Mouse (Mus musculus): Measurements from ENCODE around the gene Nit2. TPM values are rescaled to one million over a fixed set of nuclear protein-coding genes. Genes with fewer than 3 reads are reported as not detected.

The Nit2 gene
- total RNA-seq, 1 experiment: 62.0 TPM

DNA sequence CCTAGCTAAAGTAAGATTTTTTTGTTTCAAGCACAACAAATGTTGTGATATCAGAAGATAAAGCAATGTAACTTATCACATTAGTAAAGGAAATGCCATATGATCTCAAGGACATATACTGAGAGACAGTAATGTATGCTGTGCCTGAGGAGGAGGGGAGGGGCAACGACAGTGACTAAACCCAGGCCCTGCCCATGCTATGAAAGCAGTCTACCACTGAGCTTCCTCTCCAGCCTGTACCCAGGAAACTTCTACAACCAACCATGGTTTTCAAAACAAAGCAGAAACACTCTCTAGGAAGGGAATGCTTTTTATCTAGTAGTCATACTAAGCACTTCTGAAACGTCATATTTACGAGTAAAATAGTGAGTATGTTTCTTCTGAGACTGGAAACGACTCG lies 4.3 kb downstream of the Nit2 start:
- peaks cover 28% of the 10 kb centered on the region for H3K36me3 ChIP-seq (ENCODE audit: control insufficient read depth, insufficient read depth, low read length, poor library complexity, severe bottlenecking)
- in situ Hi-C loops (cut with MboI; ENCODE audit: low sequenced_read_pairs in 2 of 2, unreplicated experiment in 2 of 2): no loop called here
- no peak for TF ChIP-seq ZNF384 (IDR thresholded peaks at IDR 0.05; ENCODE audit: low read depth, low read length)
- TF ChIP-seq MAFK (IDR thresholded peaks at IDR 0.05; ENCODE audit: insufficient read depth, low read depth, low read length): no peak
- no peak for TF ChIP-seq HCFC1 (IDR thresholded peaks at IDR 0.05; ENCODE audit: borderline replicate concordance, insufficient read depth, low read length)
- TF ChIP-seq CHD2 (IDR thresholded peaks at IDR 0.05; ENCODE audit: low read depth, low read length): no peak
- no peak for TF ChIP-seq ZC3H11A (IDR thresholded peaks at IDR 0.05; ENCODE audit: borderline replicate concordance, low read depth, low read length)
- no peak overlapping the region for H3K4me3 ChIP-seq (ENCODE audit: insufficient read depth in 1 of 2, low read depth in 1 of 2, low read length in 2 of 2, poor library complexity in 1 of 2, severe bottlenecking in 1 of 2)
- peaks cover 2% of the 10 kb centered on the region in 2 experiments; a peak in 1 of 4 replicates for H3K4me1 ChIP-seq (ENCODE audit: control insufficient read depth in 2 of 2, insufficient read depth in 2 of 2, low read length in 2 of 2, poor library complexity in 1 of 2)
- H3K27ac ChIP-seq (ENCODE audit: insufficient read depth, low read depth, low read length, poor library complexity, severe bottlenecking): no peak overlapping the region
- DNase-seq (ENCODE audit: low read depth, low spot score): no peak
- no peak overlapping the region for H3K9ac ChIP-seq (ENCODE audit: insufficient read depth, low read depth, low read length, poor library complexity, severe bottlenecking)
- H3K9me3 ChIP-seq (ENCODE audit: control insufficient read depth, insufficient read depth, low read depth, low read length): no peaks in the 10 kb centered on the region

DNA sequence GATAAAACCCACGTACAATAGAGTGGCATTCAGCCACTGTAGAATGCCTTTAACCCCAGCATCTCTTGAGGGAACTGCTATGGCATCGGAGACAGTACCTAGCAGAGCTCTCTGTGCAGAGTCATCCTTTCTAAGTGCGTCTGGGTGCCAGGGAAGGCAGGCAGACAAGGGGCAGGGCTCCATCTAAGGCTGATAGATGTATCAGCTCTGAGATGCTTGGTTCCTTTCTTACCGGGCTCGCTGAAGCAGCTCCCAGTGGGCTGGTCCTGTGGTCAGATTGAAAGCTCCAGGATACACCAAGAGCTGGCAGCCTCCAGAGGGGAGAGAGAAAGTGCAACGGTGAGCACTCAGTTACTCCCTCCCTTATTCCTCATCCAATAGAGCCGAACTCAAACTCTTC lies 7.3 kb downstream of the Nit2 start:
- in situ Hi-C loops (cut with MboI; ENCODE audit: low sequenced_read_pairs in 2 of 2, unreplicated experiment in 2 of 2): no loop called here
- Histone ChIP-seq H3K9me3 (ENCODE audit: control insufficient read depth, insufficient read depth, low read depth, low read length) (no peaks in the 10 kb centered on the region), H3K27ac (ENCODE audit: insufficient read depth, low read depth, low read length, poor library complexity, severe bottlenecking) (no peak overlapping the region), H3K36me3 (ENCODE audit: control insufficient read depth, insufficient read depth, low read length, poor library complexity, severe bottlenecking) (peaks cover 27% of the 10 kb centered on the region), H3K4me1 (ENCODE audit: control insufficient read depth in 2 of 2, insufficient read depth in 2 of 2, low read length in 2 of 2, poor library complexity in 1 of 2) (no peaks in the 10 kb centered on the region), H3K4me3 (ENCODE audit: insufficient read depth in 1 of 2, low read depth in 1 of 2, low read length in 2 of 2, poor library complexity in 1 of 2, severe bottlenecking in 1 of 2) (no peak overlapping the region), H3K9ac (ENCODE audit: insufficient read depth, low read depth, low read length, poor library complexity, severe bottlenecking) (no peak overlapping the region)
- DNase-seq (ENCODE audit: low read depth, low spot score): no peak
- TF ChIP-seq HCFC1 (IDR thresholded peaks at IDR 0.05; ENCODE audit: borderline replicate concordance, insufficient read depth, low read length): no peak
- TF ChIP-seq ZNF384 (IDR thresholded peaks at IDR 0.05; ENCODE audit: low read depth, low read length): no peak
- TF ChIP-seq ZC3H11A (IDR thresholded peaks at IDR 0.05; ENCODE audit: borderline replicate concordance, low read depth, low read length): no peak
- TF ChIP-seq MAFK (IDR thresholded peaks at IDR 0.05; ENCODE audit: insufficient read depth, low read depth, low read length): no peak
- no peak for TF ChIP-seq CHD2 (IDR thresholded peaks at IDR 0.05; ENCODE audit: low read depth, low read length)

DNA sequence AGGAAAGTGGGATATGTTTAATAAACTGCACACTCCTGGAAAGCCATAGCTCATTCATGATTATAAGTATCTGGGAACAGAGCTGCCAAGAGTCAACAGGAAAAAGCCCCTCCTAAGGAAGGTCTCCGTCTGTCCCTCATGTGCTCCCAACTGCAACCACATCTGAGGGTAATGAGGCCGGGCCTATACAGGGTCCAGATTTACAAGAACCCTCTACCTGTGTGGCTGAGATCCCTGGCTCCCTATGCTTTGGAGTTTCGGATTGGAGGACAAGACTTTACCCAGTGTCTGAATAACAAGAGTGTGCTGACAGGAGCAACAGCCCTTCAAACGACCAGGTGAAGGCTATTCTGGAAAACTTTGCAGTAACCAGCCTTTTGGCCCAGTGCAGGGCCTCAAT lies 9.4 kb downstream of the Nit2 start:
- Histone ChIP-seq H3K36me3 (ENCODE audit: control insufficient read depth, insufficient read depth, low read length, poor library complexity, severe bottlenecking) (peaks cover 26% of the 10 kb centered on the region), H3K4me1 (ENCODE audit: control insufficient read depth in 2 of 2, insufficient read depth in 2 of 2, low read length in 2 of 2, poor library complexity in 1 of 2) (no peaks in the 10 kb centered on the region), H3K9me3 (ENCODE audit: control insufficient read depth, insufficient read depth, low read depth, low read length) (no peaks in the 10 kb centered on the region), H3K4me3 (ENCODE audit: insufficient read depth in 1 of 2, low read depth in 1 of 2, low read length in 2 of 2, poor library complexity in 1 of 2, severe bottlenecking in 1 of 2) (no peak overlapping the region), H3K9ac (ENCODE audit: insufficient read depth, low read depth, low read length, poor library complexity, severe bottlenecking) (no peak overlapping the region), H3K27ac (ENCODE audit: insufficient read depth, low read depth, low read length, poor library complexity, severe bottlenecking) (no peak overlapping the region)
- no peak for DNase-seq (ENCODE audit: low read depth, low spot score)
- TF ChIP-seq HCFC1 (IDR thresholded peaks at IDR 0.05; ENCODE audit: borderline replicate concordance, insufficient read depth, low read length) (no peak), ZC3H11A (IDR thresholded peaks at IDR 0.05; ENCODE audit: borderline replicate concordance, low read depth, low read length) (no peak), MAFK (IDR thresholded peaks at IDR 0.05; ENCODE audit: insufficient read depth, low read depth, low read length) (no peak), CHD2 (IDR thresholded peaks at IDR 0.05; ENCODE audit: low read depth, low read length) (no peak), ZNF384 (IDR thresholded peaks at IDR 0.05; ENCODE audit: low read depth, low read length) (no peak)
- in situ Hi-C loops (cut with MboI; ENCODE audit: low sequenced_read_pairs in 2 of 2, unreplicated experiment in 2 of 2): no loop called here

DNA sequence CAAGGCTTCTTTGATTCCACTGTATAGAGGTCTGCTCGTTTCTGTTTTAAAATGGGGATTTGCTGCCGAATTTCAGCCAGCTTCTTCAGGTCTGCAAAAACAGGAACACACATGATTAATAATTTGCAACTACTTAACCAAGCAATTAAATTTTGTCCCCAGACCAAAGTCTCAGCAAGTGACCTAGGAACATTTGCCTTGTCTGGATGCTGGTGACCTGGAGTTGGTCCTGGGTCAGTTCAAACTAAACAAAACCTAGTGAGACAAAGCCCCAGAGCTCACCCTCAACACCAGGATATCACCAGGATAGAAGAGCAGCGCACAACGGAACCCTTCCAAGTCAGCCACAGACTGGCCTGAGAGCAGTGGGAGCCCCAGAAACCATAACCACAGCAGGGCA lies 10.1 kb downstream of the Nit2 start:
- Histone ChIP-seq H3K4me3 (ENCODE audit: insufficient read depth in 1 of 2, low read depth in 1 of 2, low read length in 2 of 2, poor library complexity in 1 of 2, severe bottlenecking in 1 of 2) (no peak overlapping the region), H3K9ac (ENCODE audit: insufficient read depth, low read depth, low read length, poor library complexity, severe bottlenecking) (no peak overlapping the region), H3K9me3 (ENCODE audit: control insufficient read depth, insufficient read depth, low read depth, low read length) (no peaks in the 10 kb centered on the region), H3K36me3 (ENCODE audit: control insufficient read depth, insufficient read depth, low read length, poor library complexity, severe bottlenecking) (peaks cover 28% of the 10 kb centered on the region), H3K27ac (ENCODE audit: insufficient read depth, low read depth, low read length, poor library complexity, severe bottlenecking) (no peak overlapping the region), H3K4me1 (ENCODE audit: control insufficient read depth in 2 of 2, insufficient read depth in 2 of 2, low read length in 2 of 2, poor library complexity in 1 of 2) (no peaks in the 10 kb centered on the region)
- no peak for TF ChIP-seq HCFC1 (IDR thresholded peaks at IDR 0.05; ENCODE audit: borderline replicate concordance, insufficient read depth, low read length)
- no peak for TF ChIP-seq ZC3H11A (IDR thresholded peaks at IDR 0.05; ENCODE audit: borderline replicate concordance, low read depth, low read length)
- TF ChIP-seq ZNF384 (IDR thresholded peaks at IDR 0.05; ENCODE audit: low read depth, low read length): no peak
- no peak for TF ChIP-seq CHD2 (IDR thresholded peaks at IDR 0.05; ENCODE audit: low read depth, low read length)
- no peak for TF ChIP-seq MAFK (IDR thresholded peaks at IDR 0.05; ENCODE audit: insufficient read depth, low read depth, low read length)
- in situ Hi-C loops (cut with MboI; ENCODE audit: low sequenced_read_pairs in 2 of 2, unreplicated experiment in 2 of 2): no loop called here
- DNase-seq (ENCODE audit: low read depth, low spot score): no peak

DNA sequence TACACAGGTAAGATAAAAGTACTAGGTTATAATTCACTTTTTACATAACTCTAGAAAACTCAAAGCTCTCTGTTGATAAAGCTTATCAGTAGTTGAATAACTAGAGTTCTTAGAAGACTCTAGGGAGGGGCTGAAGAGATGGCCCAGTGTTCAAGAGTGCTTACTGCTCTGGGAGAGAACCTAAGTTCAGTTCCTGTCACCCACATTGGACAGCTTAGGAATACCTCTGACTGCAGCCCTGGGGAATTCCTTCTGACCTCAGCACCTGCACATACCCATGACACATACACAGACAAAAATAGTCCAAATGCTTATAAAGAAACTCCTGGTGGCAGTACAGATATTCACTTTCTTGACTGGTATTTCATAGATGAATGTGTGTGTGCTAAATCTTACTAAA lies 11.2 kb downstream of the Nit2 start:
- in situ Hi-C loops (cut with MboI; ENCODE audit: low sequenced_read_pairs in 2 of 2, unreplicated experiment in 2 of 2): no loop called here
- no peak for DNase-seq (ENCODE audit: low read depth, low spot score)
- no peak overlapping the region for H3K27ac ChIP-seq (ENCODE audit: insufficient read depth, low read depth, low read length, poor library complexity, severe bottlenecking)
- no peaks in the 10 kb centered on the region for H3K9me3 ChIP-seq (ENCODE audit: control insufficient read depth, insufficient read depth, low read depth, low read length)
- H3K4me1 ChIP-seq (ENCODE audit: control insufficient read depth in 2 of 2, insufficient read depth in 2 of 2, low read length in 2 of 2, poor library complexity in 1 of 2): no peaks in the 10 kb centered on the region
- no peak overlapping the region for H3K4me3 ChIP-seq (ENCODE audit: insufficient read depth in 1 of 2, low read depth in 1 of 2, low read length in 2 of 2, poor library complexity in 1 of 2, severe bottlenecking in 1 of 2)
- TF ChIP-seq ZC3H11A (IDR thresholded peaks at IDR 0.05; ENCODE audit: borderline replicate concordance, low read depth, low read length) (no peak), CHD2 (IDR thresholded peaks at IDR 0.05; ENCODE audit: low read depth, low read length) (no peak), HCFC1 (IDR thresholded peaks at IDR 0.05; ENCODE audit: borderline replicate concordance, insufficient read depth, low read length) (no peak), MAFK (IDR thresholded peaks at IDR 0.05; ENCODE audit: insufficient read depth, low read depth, low read length) (no peak), ZNF384 (IDR thresholded peaks at IDR 0.05; ENCODE audit: low read depth, low read length) (no peak)
- H3K9ac ChIP-seq (ENCODE audit: insufficient read depth, low read depth, low read length, poor library complexity, severe bottlenecking): no peak overlapping the region
- H3K36me3 ChIP-seq (ENCODE audit: control insufficient read depth, insufficient read depth, low read length, poor library complexity, severe bottlenecking): peaks cover 30% of the 10 kb centered on the region

All from ES-E14 (cell line).